Mouse (Mus musculus): ENCODE data around the gene Eif4enif1.
A peak's percentile ranks its signal among the peaks of the same experiment; 100 is the strongest.

GRCm38 (mm10) chr11:3266079-3266685 is 64.0 kb downstream of the Eif4enif1 start, which contains the start of gene Drg1:
- TF ChIP-seq CTCF (IDR thresholded peaks at IDR 0.05; ENCODE audit: low read depth) (no peak), EP300 (IDR thresholded peaks at IDR 0.05; ENCODE audit: low read depth) (peak; percentile 38; the same call in 1 of the 2 replicates)

Data from liver, embryonic 14.5 days (tissue).